Mouse (Mus musculus) midbrain, postnatal 0 days (tissue): Measurements from ENCODE around the gene Lrrc66. TPM values are rescaled to one million over a fixed set of nuclear protein-coding genes. Genes with fewer than 3 reads are reported as not detected.
A peak's percentile ranks its signal among the peaks of the same experiment; 100 is the strongest.

ENCODE experiments used
- ATAC-seq: fragments of 200-750 bp; cut with Nextera tagmentation; 2 replicates; pipeline ENCODE4 v1.8.0; 2017; ENCODE audit warnings: moderate number of reproducible peaks, mild to moderate bottlenecking, moderate TSS enrichment, moderate library complexity; ENCODE audit not compliant: low FRiP score
- DNase-seq: peaks from one replicate; pipeline ENCODE4 v3.0.0-alpha.2; 2015; ENCODE audit warnings: low spot score
- H3K27ac ChIP-seq: fragments of 300-500 bp; sonication (generic); 2 replicates; pipeline ENCODE4 v1.5.1; 2014; ENCODE audit warnings: low read depth, mild to moderate bottlenecking, low read length, mixed read lengths
- H3K27me3 ChIP-seq: fragments of 300-500 bp; sonication (generic); 2 replicates; pipeline ENCODE4 v1.6.1; 2014; ENCODE audit warnings: low read length, control low read depth, mixed read lengths; ENCODE audit not compliant: insufficient read depth
- H3K36me3 ChIP-seq: fragments of 300-500 bp; sonication (generic); 2 replicates; pipeline ENCODE4 v1.6.1; 2014; ENCODE audit warnings: low read length, control low read depth, mixed read lengths; ENCODE audit not compliant: insufficient read depth
- H3K4me1 ChIP-seq: fragments of 300-500 bp; sonication (generic); 2 replicates; pipeline ENCODE4 v1.6.1; 2014; ENCODE audit warnings: mild to moderate bottlenecking, control low read depth, antibody characterized with exemption, low read length, mixed read lengths; ENCODE audit not compliant: insufficient read depth
- H3K4me2 ChIP-seq: fragments of 300-500 bp; sonication (generic); 2 replicates; pipeline ENCODE4 v1.6.1; 2014; ENCODE audit warnings: low read depth, mild to moderate bottlenecking, low read length, mixed read lengths; ENCODE audit not compliant: poor library complexity, severe bottlenecking
- H3K4me3 ChIP-seq: fragments of 300-500 bp; sonication (generic); 2 replicates; pipeline ENCODE4 v1.5.1; 2014; ENCODE audit warnings: low read depth, mild to moderate bottlenecking, low read length, moderate library complexity
- H3K9ac ChIP-seq: fragments of 300-500 bp; sonication (generic); replicated peaks from 2 replicates; pipeline ENCODE4 v1.6.1; 2014; ENCODE audit warnings: mild to moderate bottlenecking, low read length, moderate library complexity, mixed read lengths; ENCODE audit not compliant: poor library complexity, severe bottlenecking
- H3K9me3 ChIP-seq: fragments of 300-500 bp; sonication (generic); 2 replicates; pipeline ENCODE4 v1.6.1; 2016; ENCODE audit warnings: low read length, control low read depth
- CTCF ChIP-seq: IDR thresholded peaks from 2 replicates; pipeline ENCODE4 v1.5.1; 2016; ENCODE audit warnings: antibody characterized with exemption, mild to moderate bottlenecking
- WGBS: fragments of 180-500 bp; shearing (Covaris S2); extraction: QIAGEN DNeasy Blood & Tissue Kit; methylation state at CpG from one replicate; pipeline ENCODE4 v1.1.7; 2014; 5-methylcytosine and 5-hydroxymethylcytosine counted together
- polyA plus RNA-seq: library from polyadenylated mRNA; unstranded; fragments of >200 nt; fragmentation: Nextera tagmentation; extraction: Ambion mirVana; gene quantifications from 2 replicates; pipeline ENCODE4 v1.2.1, GENCODE M21; 2015
- total RNA-seq: library from RNA; depleted of rRNA; stranded (reverse); fragments of >200 nt; gene quantifications from 2 replicates; pipeline ENCODE4 v1.2.3, GENCODE M21; 2014

Gene Lrrc66
- total and polyA plus RNA-seq, 2 experiments from 2014 or later = not detected

- ATAC-seq = no peak
Measured at GRCm38 (mm10) chr5:73611071-73611470, 21.3 kb downstream of the Lrrc66 start.

GRCm38 (mm10) chr5:73604964-73605363, 27.4 kb downstream of the Lrrc66 start:
- ATAC-seq (no peak), DNase-seq (no peak)
- Histone ChIP-seq H3K27me3 (no peaks in the 10 kb centered on the region), H3K9me3 (no peaks in the 10 kb centered on the region), H3K9ac (no peak overlapping the region), H3K4me3 (no peak overlapping the region), H3K4me2 (no peak overlapping the region), H3K36me3 (no peaks in the 10 kb centered on the region), H3K27ac (no peak overlapping the region), H3K4me1 (0 out of 2 replicates have a peak, but pooled peaks cover 4% of the 10 kb centered on the region)
- TF ChIP-seq CTCF = no peak
- WGBS = 87% methylated on average over 6 of the region's 6 CpGs

More at GRCm38 (mm10) chr5:73611071-73611470, 21.3 kb downstream of the Lrrc66 start:
- Histone ChIP-seq H3K9ac (no peak overlapping the region), H3K36me3 (no peaks in the 10 kb centered on the region), H3K27ac (no peak overlapping the region), H3K9me3 (0 out of 2 replicates have a peak, but pooled peaks cover 5% of the 10 kb centered on the region), H3K4me2 (no peak overlapping the region), H3K4me3 (no peak overlapping the region), H3K27me3 (no peaks in the 10 kb centered on the region), H3K4me1 (no peaks in the 10 kb centered on the region)
- 95% methylated on average over 4 of the region's 4 CpGs for WGBS
- no peak for DNase-seq
- TF ChIP-seq CTCF = no peak

GRCm38 (mm10) chr5:73604542-73604941, 27.8 kb downstream of the Lrrc66 start:
- Histone ChIP-seq H3K27me3 (no peaks in the 10 kb centered on the region), H3K4me1 (0 out of 2 replicates have a peak, but pooled peaks cover 4% of the 10 kb centered on the region), H3K4me2 (no peak overlapping the region), H3K36me3 (no peaks in the 10 kb centered on the region), H3K9me3 (no peaks in the 10 kb centered on the region), H3K9ac (no peak overlapping the region), H3K27ac (no peak overlapping the region), H3K4me3 (no peak overlapping the region)
- ATAC-seq (no peak), DNase-seq (no peak)
- WGBS = 70% methylated on average over 6 of the region's 6 CpGs
- no peak for TF ChIP-seq CTCF

GRCm38 (mm10) chr5:73602865-73603264, 29.5 kb downstream of the Lrrc66 start:
- H3K4me3 ChIP-seq = no peak overlapping the region
- no peak overlapping the region for H3K4me2 ChIP-seq
- no peaks in the 10 kb centered on the region for H3K36me3 ChIP-seq
- H3K4me1 ChIP-seq = 0 out of 2 replicates have a peak, but pooled peaks cover 4% of the 10 kb centered on the region
- H3K27me3 ChIP-seq = no peaks in the 10 kb centered on the region
- WGBS = 86% methylated on average over 3 of the region's 3 CpGs
- H3K9me3 ChIP-seq = no peaks in the 10 kb centered on the region
- no peak for TF ChIP-seq CTCF
- no peak overlapping the region for H3K9ac ChIP-seq
- H3K27ac ChIP-seq = no peak overlapping the region
- DNase-seq = no peak
- ATAC-seq = no peak

- Histone ChIP-seq H3K27ac (no peak overlapping the region), H3K4me2 (no peak overlapping the region), H3K9ac (no peak overlapping the region), H3K4me1 (0 out of 2 replicates have a peak, but pooled peaks cover 4% of the 10 kb centered on the region), H3K9me3 (no peaks in the 10 kb centered on the region), H3K27me3 (no peaks in the 10 kb centered on the region), H3K36me3 (no peaks in the 10 kb centered on the region), H3K4me3 (no peak overlapping the region)
- WGBS = 38% methylated on average over 8 of the region's 8 CpGs
- ATAC-seq = no peak
- DNase-seq = peak; percentile 46
- TF ChIP-seq CTCF = no peak
Measured at GRCm38 (mm10) chr5:73601361-73601763, 31.0 kb downstream of the Lrrc66 start.

GRCm38 (mm10) chr5:73599991-73600390, 32.3 kb downstream of the Lrrc66 start:
- H3K9me3 ChIP-seq = no peaks in the 10 kb centered on the region
- no peak overlapping the region for H3K9ac ChIP-seq
- no peak overlapping the region for H3K4me2 ChIP-seq
- H3K27me3 ChIP-seq = no peaks in the 10 kb centered on the region
- WGBS = 82% methylated on average over 2 of the region's 2 CpGs
- 0 out of 2 replicates have a peak, but pooled peaks cover 4% of the 10 kb centered on the region for H3K4me1 ChIP-seq
- H3K4me3 ChIP-seq = no peak overlapping the region
- no peak overlapping the region for H3K27ac ChIP-seq
- TF ChIP-seq CTCF = no peak
- ATAC-seq = no peak
- H3K36me3 ChIP-seq = no peaks in the 10 kb centered on the region
- DNase-seq = no peak
